Mouse (Mus musculus): ENCODE measurements at regions not wholly inside any gene's neighbourhood (a gene's known extent, or its start where the extent isn't known, plus 50 kb on each side); places are given as distances from the start of the nearest gene placed in this dataset.

- no peak for DNase-seq (ENCODE audit: low read depth, low spot score)
- WGBS = 68% methylated on average over 7 of the region's 7 CpGs
Measured at GRCm38 (mm10) chr10:92511769-92512168, 210.5 kb downstream of the Nedd1 start.

GRCm38 (mm10) chr10:92510677-92511076 lies 211.5 kb downstream of the Nedd1 start:
- WGBS = 68% methylated on average over 2 of the region's 2 CpGs
- no peak for DNase-seq (ENCODE audit: low read depth, low spot score)

GRCm38 (mm10) chr10:92504271-92504670 lies 217.9 kb downstream of the Nedd1 start:
- DNase-seq (ENCODE audit: low read depth, low spot score) = no peak
- 81% methylated on average over 1 of the region's 1 CpGs for WGBS

GRCm38 (mm10) chr10:92483592-92483991 lies 238.6 kb downstream of the Nedd1 start:
- no peak for DNase-seq (ENCODE audit: low read depth, low spot score)
- WGBS = 31% methylated on average over 1 of the region's 1 CpGs

GRCm38 (mm10) chr10:92473282-92473681 lies 248.9 kb downstream of the Nedd1 start:
- WGBS = 74% methylated on average over 3 of the region's 3 CpGs
- no peak for DNase-seq (ENCODE audit: low read depth, low spot score)

GRCm38 (mm10) chr10:92471111-92471510 lies 251.1 kb downstream of the Nedd1 start:
- WGBS = 93% methylated on average over 1 of the region's 1 CpGs
- no peak for DNase-seq (ENCODE audit: low read depth, low spot score)

GRCm38 (mm10) chr10:92455195-92455594 lies 267.0 kb downstream of the Nedd1 start:
- DNase-seq (ENCODE audit: low read depth, low spot score) = no peak
- 69% methylated on average over 1 of the region's 1 CpGs for WGBS

GRCm38 (mm10) chr10:92453550-92453949 lies 268.7 kb downstream of the Nedd1 start:
- WGBS = 58% methylated on average over 5 of the region's 5 CpGs
- no peak for DNase-seq (ENCODE audit: low read depth, low spot score)

GRCm38 (mm10) chr10:92445957-92446356 lies 276.3 kb downstream of the Nedd1 start:
- WGBS = 76% methylated on average over 2 of the region's 2 CpGs

GRCm38 (mm10) chr10:92438621-92439394 lies 283.4 kb downstream of the Nedd1 start:
- WGBS = 73% methylated on average over 8 of the region's 8 CpGs
- DNase-seq (ENCODE audit: low read depth, low spot score) = no peak

More at GRCm38 (mm10) chr10:92445957-92446356, 276.3 kb downstream of the Nedd1 start:
- DNase-seq (ENCODE audit: low read depth, low spot score) = no peak

GRCm38 (mm10) chr10:92429256-92429655 lies 293.0 kb downstream of the Nedd1 start:
- no peak for DNase-seq (ENCODE audit: low read depth, low spot score)
- 73% methylated on average over 7 of the region's 7 CpGs for WGBS

GRCm38 (mm10) chr10:92428026-92428425 lies 294.2 kb downstream of the Nedd1 start:
- no peak for DNase-seq (ENCODE audit: low read depth, low spot score)
- 37% methylated on average over 4 of the region's 4 CpGs for WGBS

- 85% methylated on average over 6 of the region's 6 CpGs for WGBS
- no peak for DNase-seq (ENCODE audit: low read depth, low spot score)
Measured at GRCm38 (mm10) chr10:92426443-92426842, 295.8 kb downstream of the Nedd1 start.

GRCm38 (mm10) chr10:92412737-92413136 lies 309.5 kb downstream of the Nedd1 start:
- 75% methylated on average over 7 of the region's 7 CpGs for WGBS

GRCm38 (mm10) chr10:92410813-92411325 lies 311.4 kb downstream of the Nedd1 start:
- WGBS = 56% methylated on average over 5 of the region's 5 CpGs
- no peak for DNase-seq (ENCODE audit: low read depth, low spot score)

More at GRCm38 (mm10) chr10:92412737-92413136, 309.5 kb downstream of the Nedd1 start:
- no peak for DNase-seq (ENCODE audit: low read depth, low spot score)

GRCm38 (mm10) chr10:92404697-92405293 lies 317.4 kb downstream of the Nedd1 start:
- no peak for DNase-seq (ENCODE audit: low read depth, low spot score)
- WGBS = 86% methylated on average over 15 of the region's 15 CpGs

- DNase-seq (ENCODE audit: low read depth, low spot score) = no peak
- 82% methylated on average over 5 of the region's 5 CpGs for WGBS
Measured at GRCm38 (mm10) chr10:92400587-92401090, 321.6 kb downstream of the Nedd1 start.

GRCm38 (mm10) chr10:92389176-92389732 lies 333.0 kb downstream of the Nedd1 start:
- no peak for DNase-seq (ENCODE audit: low read depth, low spot score)

GRCm38 (mm10) chr10:92367126-92367525 lies 355.1 kb downstream of the Nedd1 start:
- DNase-seq (ENCODE audit: low read depth, low spot score) = no peak
- 66% methylated on average over 8 of the region's 8 CpGs for WGBS

More at GRCm38 (mm10) chr10:92389176-92389732, 333.0 kb downstream of the Nedd1 start:
- 66% methylated on average over 7 of the region's 7 CpGs for WGBS

- no peak for DNase-seq (ENCODE audit: low read depth, low spot score)
- 78% methylated on average over 3 of the region's 3 CpGs for WGBS
Measured at GRCm38 (mm10) chr10:92356738-92357137, 365.5 kb downstream of the Nedd1 start.
